7 mouse cellular contexts compared by ENCODE assay signal in genomic region chr3:136668072-136668471, GRCm38 (mm10). TPM values are rescaled to one million over a fixed set of nuclear protein-coding genes. Genes with fewer than 3 reads are reported as not detected.
A peak's percentile ranks its signal among the peaks of the same experiment; 100 is the strongest.
DNase-seq lines count a peak whose midpoint lies in the region; TF ChIP-seq lines count a peak whose summit lies in the region.

No protein-coding gene starts in this region.

- no peaks in the 10 kb centered on the region for H3K27me3 ChIP-seq in myocyte (ENCODE audit: control insufficient read depth, insufficient read depth, insufficient read length)

- H3K4me2 ChIP-seq in myocyte (ENCODE audit: low read depth), result peak overlapping the region; percentile 48

- peak overlapping the region; percentile 73 for H3K4me3 ChIP-seq in myocyte

- TF ChIP-seq POLR2A in myocyte (IDR thresholded peaks at IDR 0.05; ENCODE audit: insufficient read length, low read depth), result no peak

- no peaks in the 10 kb centered on the region for H3K36me3 ChIP-seq in myocyte (ENCODE audit: control insufficient read depth, insufficient read depth)

- no peak overlapping the region for H3ac ChIP-seq in myocyte (ENCODE audit: control insufficient read depth, insufficient read length)

- peak; percentile 47 for DNase-seq in urinary bladder, adult 2 months (ENCODE audit: low spot score)
- DNase-seq in urinary bladder, postnatal 25 days (ENCODE audit: low spot score), result no peak
- DNase-seq in cerebellum, postnatal 4 days (ENCODE audit: low spot score in 2 of 2), result peak; percentile 50 to 80
- peak; percentile 32 for DNase-seq in kidney, postnatal 14 days
- DNase-seq in embryo, embryonic 10 days (ENCODE audit: low spot score), result no peak
- no peak for DNase-seq in yolk sac, embryonic 10.5 days (ENCODE audit: low spot score)

- H3K79me2 ChIP-seq in myocyte (ENCODE audit: control insufficient read depth, insufficient read depth), result peaks cover 17% of the 10 kb centered on the region

TF ChIP-seq in myocyte, 11 proteins besides CTCF, POLR2A, EP300 and RAD21:
- TF ChIP-seq TCF12 (IDR thresholded peaks at IDR 0.05; ENCODE audit: insufficient read depth, poor library complexity, severe bottlenecking) (no peak), TCF3 (IDR thresholded peaks at IDR 0.05; ENCODE audit: insufficient read length, low read depth) (no peak), CEBPB (IDR thresholded peaks at IDR 0.05; ENCODE audit: insufficient read depth, poor library complexity, severe bottlenecking) (no peak), MYOG (IDR thresholded peaks at IDR 0.05; ENCODE audit: control insufficient read depth in 1 of 3, insufficient read depth in 1 of 3, insufficient read length in 2 of 3, low read depth in 2 of 3) (no peak), USF1 (IDR thresholded peaks at IDR 0.05; ENCODE audit: low read depth) (no peak), POLR2AphosphoS2 (IDR thresholded peaks at IDR 0.05; ENCODE audit: insufficient read length, low read depth) (no peak), E2F4 (IDR thresholded peaks at IDR 0.05; ENCODE audit: insufficient read depth) (no peak), REST (IDR thresholded peaks at IDR 0.05; ENCODE audit: insufficient read depth, insufficient read length) (no peak), MAX (IDR thresholded peaks at IDR 0.05; ENCODE audit: low read depth) (no peak), SRF (IDR thresholded peaks at IDR 0.05; ENCODE audit: control insufficient read depth, insufficient read length, low read depth) (no peak), MYOD1 (IDR thresholded peaks at IDR 0.05; ENCODE audit: control insufficient read depth in 1 of 3, insufficient read length in 2 of 3, low read depth in 2 of 3) (no peak)
TF ChIP-seq in myocyte: peak in this region for 0.

RNA-seq across cellular contexts. Expression of gene Ppp3ca, which starts 1.9 kb away (rescaled TPM):
- polyA plus RNA-seq in urinary bladder, adult 2 months (2012; rRNA removed), result 66.9 and 80.2 TPM in 2 replicates
- 34.0 TPM for polyA plus RNA-seq in myocyte (2012; fragmentation: generic; extraction: Trizol)

Comparison
In these comparisons a context has a peak if more than half of its experiments do, and no peak if none do; other contexts are left out.
1. DNase-seq: peak in urinary bladder, adult 2 months (single experiment), cerebellum, postnatal 4 days (2 of 2) and kidney, postnatal 14 days (single experiment); none in urinary bladder, postnatal 25 days (single experiment), embryo, embryonic 10 days (single experiment) and yolk sac, embryonic 10.5 days (single experiment).